Mouse (Mus musculus): ENCODE data around the gene Leap2. TPM values are rescaled to one million over a fixed set of nuclear protein-coding genes. Genes with fewer than 3 reads are reported as not detected.
"Not testable (repeated sequence)": the region's sequence is repeated elsewhere in the genome, so short reads cannot be mapped to it uniquely, and the experiment has no call there.

Gene Leap2
- total RNA-seq, 2 experiments from 2014 or later: not detected

DNA sequence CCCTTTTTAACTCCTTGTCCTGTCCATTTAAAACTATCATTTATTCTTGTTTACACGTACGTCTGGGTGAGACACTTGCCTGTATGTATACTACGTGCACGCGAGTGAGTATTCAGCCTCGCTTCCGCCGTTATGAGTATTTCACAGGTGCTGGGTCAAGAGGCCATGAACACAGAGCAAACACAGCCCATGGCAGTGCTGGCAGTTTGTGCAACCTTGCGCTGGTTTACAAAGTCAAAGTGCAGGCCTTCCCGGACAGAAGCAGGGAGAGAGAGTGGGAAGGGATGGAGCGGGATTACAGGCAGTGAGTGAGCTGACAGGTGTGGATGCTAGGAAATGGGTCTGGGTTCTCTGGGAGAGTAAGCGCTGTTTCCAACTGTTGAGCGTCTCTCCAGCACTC lies 23.2 kb upstream of the Leap2 start:
- no peak for DNase-seq (ENCODE audit: low spot score in 2 of 2)
- intact Hi-C loops (cut with DNase I): no loop called here

DNA sequence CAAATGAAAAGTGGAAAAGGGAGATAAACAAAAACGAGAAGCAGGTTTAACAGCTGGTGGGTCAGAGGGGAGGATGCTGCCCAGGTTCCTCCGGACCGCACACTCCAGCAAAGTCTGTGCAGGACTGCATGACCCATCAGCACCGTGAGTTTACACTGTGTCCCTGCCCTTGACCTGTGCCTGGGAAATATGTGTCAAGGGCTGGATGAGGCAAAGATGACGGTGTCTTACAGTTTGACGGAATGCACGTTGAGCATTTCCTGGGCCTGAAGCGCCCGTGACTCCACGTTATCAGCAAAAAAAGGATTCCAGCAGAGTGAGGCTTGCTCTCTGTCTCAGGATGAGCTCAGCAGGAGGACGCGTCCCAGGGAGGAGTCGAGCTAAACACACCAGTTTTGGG lies 22.6 kb upstream of the Leap2 start:
- no peak for DNase-seq (ENCODE audit: low spot score in 2 of 2)
- intact Hi-C loops (cut with DNase I): no loop called here

DNA sequence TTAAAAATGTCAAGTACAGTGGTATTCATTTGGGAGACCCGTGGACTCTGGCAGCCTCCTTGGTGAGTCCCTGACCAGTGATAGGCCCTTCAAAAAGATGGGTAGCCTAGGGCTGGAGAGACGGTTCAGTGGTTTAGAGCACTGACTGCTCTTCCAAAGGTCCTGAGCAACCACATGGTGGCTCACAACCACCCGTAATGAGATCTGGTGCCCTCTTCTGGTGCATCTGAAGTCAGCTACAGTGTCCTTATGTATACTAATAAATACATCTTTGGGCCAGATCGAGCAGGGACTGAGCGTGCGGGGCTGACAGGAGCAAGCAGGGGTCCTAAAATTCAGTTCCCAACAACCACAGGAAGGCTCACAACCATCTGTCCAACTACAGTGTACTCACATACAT lies 20.9 kb upstream of the Leap2 start:
- intact Hi-C loops (cut with DNase I): no loop called here
- DNase-seq (ENCODE audit: low spot score in 2 of 2): peak in 1 of 2 experiments; percentile 35

DNA sequence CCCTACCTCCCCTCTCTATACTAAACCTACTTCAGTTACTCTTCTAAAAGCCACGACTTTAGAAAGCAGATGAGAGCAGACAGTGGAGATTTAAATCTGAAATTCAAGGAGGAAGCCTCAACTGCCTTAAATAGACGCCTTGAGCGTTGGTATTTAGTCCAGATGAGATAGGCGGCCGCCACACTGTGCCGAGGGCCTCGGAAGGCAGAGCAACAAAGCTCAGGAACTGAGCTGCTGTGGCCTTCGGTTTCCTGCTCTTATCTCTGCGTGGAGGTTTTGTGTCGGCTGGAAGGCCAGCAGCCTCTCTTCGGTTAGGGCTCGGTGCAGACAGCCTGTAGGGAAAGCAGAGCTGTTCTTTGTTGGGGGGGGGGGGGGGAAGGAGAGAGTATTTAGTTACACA lies 19.0 kb upstream of the Leap2 start:
- intact Hi-C loops (cut with DNase I): no loop called here

DNA sequence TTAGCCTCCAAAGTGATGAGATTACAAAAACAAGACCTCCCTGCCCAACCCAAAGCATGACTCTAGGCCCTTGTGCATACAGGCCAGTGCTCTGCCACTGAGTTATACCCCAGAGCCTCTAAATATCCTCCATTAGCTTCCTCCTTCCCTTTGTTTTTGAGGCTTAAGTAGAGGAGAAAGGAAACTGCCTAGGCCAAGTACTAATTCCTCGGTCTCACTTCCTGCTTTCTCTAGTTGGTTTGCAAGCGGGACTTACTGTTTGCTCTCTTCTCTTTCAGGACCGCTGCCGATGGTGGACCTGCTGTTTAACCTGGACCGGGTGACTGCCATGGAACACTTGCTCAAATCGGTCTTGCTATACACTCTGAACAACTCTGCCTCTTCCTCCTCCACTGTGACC lies 13.4 kb upstream of the Leap2 start:
- intact Hi-C loops (cut with DNase I): no loop called here
- DNase-seq (ENCODE audit: low spot score in 2 of 2): no peak

More for the DNA sequence above, 19.0 kb upstream of the Leap2 start:
- DNase-seq (ENCODE audit: low spot score in 2 of 2): no peak

DNA sequence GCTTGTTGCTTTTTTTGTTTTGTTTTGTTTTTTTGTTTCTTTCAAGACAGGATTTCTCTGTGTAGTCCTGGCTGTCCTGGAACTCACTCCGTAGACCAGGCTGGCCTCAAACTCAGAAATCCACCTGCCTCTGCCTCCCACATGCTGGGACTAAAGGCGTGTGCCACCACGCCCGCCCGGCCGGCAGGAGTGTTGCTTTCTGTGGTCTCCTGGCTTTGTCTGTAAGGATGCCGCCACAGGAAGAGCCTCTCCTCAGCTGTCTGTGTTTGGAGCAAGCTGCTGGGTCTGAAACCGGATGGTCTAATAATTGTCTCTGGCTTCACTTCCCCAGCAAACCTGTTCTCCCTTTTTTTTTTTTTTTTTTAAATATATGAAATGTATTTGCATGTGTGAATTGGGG lies 12.5 kb upstream of the Leap2 start:
- intact Hi-C loops (cut with DNase I): no loop called here

DNA sequence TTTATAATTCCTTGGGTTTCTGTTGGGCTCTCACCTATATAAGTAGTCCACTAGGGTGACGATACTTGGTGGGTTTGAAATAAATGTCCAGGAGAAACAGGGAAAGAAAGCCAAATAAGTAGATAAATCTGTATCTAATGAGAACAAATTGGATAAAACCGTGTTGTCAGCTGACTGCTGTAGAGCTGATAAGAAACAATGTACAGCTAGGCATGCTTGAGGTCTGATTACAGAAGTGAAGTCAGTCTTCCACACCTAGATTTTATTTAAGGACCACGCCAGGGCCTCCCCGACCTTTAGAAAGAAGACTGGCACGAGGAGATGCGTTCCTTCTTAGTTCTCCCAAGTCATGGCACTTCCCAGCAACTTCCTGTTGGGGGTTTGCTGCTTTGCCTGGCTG lies 10.1 kb upstream of the Leap2 start:
- no peak for DNase-seq (ENCODE audit: low spot score in 2 of 2)
- intact Hi-C loops (cut with DNase I): no loop called here

More for the DNA sequence above, 12.5 kb upstream of the Leap2 start:
- DNase-seq (ENCODE audit: low spot score in 2 of 2): no peak

DNA sequence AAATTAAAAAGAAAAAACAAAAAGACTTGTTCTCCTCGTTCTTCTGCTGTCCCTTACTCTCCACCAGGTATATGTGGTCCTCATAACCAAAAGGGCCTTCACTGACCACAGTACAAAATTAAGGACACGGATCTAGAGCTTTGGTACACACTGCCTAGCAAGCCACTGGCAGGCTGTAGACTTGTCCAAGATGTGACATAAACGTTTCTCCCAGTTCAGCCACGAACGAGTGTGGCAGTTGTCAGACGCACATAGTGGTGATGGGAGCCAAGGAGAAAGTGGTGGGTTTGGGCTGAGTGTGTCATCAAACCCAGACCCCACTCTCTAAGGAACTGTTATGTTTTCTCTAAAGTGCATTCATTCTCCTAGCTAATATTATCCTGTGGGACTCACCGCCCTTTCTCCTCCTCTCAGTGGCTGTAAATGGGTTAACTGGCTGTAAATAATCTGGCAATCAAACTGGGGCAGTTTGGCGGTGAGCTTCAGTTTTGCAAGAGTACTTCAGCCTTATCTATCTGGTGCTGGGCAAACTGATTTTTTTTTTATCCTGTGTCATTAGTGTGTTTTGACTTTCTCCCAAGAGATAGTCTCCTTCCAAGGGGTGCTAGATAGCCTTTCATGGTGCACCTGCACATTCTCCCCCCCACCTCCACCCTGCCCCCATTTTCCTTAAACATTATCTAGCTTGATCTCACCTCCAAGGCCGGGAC lies 8.5 kb upstream of the Leap2 start:
- DNase-seq (ENCODE audit: low spot score in 2 of 2): no peak
- intact Hi-C loops (cut with DNase I): no loop called here

DNA sequence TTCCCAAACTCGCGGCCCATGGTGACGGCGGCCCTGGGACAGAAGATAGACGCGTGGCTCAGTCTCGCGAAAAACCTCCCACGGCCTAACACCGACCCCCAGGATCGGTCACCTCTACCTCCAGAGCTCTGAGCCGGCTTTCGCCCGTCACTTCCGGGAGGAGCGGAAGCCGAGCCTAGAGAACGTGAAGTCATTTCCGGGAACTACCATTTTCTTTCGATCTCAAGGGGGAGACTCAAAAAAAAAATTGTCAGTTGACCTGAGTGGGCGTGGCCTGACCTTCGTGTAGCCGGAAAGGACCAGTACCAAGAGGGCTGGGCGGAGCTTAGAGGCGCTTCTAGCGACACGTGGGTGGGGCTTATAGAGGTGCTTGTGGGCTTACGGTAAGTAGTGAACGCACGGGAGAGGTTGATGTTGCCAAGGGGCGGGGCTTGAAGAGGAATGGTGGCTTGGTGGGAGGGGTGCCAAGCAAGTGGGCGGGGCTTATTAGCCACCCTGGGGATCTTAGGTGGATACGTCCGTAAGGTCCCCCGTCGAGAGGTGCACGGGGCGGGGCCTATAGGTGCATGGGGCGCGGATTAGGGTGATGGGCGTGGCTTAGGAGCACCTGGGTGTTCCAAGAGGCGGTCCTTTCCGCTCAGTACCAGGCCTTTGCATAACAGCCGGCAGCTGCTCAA lies 7.8 kb upstream of the Leap2 start, which contains the start of the genes Uqcrq and Gdf9:
TSS of gene Uqcrq (minus strand) at position 162 of the 677 bp plus-strand sequence.
TSS of gene Gdf9 (plus strand) at position 354 of the 677 bp plus-strand sequence.
- peak; percentile 98 to 100 for DNase-seq (ENCODE audit: low spot score in 2 of 2)
- intact Hi-C loops (cut with DNase I): no loop called here

DNA sequence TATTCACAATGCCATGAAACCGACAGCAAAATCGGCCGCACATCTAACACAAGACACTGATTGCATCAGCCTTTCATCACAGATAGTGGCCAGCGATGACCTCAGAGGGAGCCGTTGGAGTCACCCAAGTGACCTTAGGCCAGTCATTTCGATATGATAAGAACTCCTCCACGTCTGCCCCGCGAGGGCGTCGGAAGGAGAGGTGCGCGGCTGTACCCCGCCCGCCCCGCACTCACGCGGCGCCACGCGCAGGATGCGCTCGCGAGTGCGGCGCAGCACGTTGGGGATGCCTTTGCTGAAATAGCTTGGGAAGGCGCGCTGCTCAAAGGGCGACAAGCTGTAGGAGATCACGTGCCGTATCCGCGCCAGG lies 7.3 kb upstream of the Leap2 start:
- intact Hi-C loops (cut with DNase I): no loop called here
- DNase-seq (ENCODE audit: low spot score in 2 of 2): no peak

DNA sequence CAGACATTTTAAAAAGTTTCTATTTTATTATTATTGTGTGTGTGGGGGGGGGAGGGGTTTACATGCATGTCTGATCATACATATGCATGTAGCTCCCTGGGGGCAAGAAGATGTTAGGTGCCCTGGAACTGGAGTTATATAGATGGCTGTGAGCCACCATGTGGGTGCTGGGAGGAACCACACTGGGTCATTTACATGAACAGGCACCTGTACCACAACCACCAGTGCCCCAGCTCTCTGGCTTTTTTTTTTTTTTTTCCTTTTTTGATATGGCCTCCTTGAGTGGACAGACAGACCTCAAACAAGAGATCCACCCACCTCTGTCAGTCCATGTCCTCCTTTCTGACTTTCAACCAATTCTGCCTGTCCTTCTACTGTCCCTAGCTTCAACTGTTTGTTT lies 6.2 kb upstream of the Leap2 start:
- no peak for DNase-seq (ENCODE audit: low spot score in 2 of 2)
- intact Hi-C loops (cut with DNase I): no loop called here

DNA sequence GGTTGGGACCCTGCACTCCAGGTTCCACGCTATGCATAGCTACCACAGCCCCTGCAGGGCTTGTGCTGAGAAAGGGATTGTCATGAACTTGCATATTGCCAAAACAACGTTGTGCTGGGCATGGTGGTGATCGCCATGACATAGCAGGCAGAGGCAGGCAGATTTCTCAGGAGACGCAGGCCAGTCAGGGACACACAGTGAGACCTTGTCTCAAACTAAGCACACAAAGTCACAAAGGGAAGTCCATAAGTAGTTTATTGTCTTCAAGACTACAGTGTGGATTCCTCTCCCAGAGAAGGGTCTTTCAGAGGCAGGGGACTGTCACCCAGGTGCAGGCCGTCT lies 5.7 kb upstream of the Leap2 start:
- intact Hi-C loops (cut with DNase I): no loop called here
- no peak for DNase-seq (ENCODE audit: low spot score in 2 of 2)

DNA sequence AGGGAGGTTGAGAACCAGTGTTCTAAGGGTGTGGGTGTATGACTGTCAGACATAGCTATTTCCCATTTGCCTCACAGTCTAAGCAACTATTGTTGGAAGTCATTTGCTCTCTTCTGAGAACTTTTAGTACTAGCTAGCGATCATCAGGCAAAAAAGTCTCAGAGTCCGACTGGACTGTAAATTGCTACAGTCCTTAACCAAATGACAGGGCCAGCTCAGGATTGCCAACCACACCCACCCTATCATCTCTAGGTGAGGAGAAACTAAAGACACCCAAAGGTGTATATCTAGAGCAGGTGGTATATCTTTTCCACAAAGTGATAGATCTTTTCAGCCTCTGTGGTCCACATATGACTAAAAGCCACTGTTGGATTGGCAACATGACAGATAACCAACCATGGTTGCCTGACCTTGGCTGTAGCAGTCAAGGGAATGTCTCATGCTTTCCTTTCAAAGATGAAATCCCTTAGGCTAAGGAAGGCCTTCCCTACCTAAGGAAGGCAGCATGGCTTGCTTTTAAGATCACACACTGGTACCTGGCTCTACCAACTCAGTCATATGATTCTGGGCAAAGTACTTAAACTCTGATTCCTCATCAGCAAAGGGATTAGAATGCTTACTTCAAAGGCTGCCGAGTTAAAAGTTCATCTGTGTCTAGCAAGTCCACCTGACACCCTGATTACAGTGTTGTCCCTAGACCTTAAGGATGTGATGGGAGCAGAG lies 5.2 kb upstream of the Leap2 start:
- DNase-seq (ENCODE audit: low spot score in 2 of 2): no peak

DNA sequence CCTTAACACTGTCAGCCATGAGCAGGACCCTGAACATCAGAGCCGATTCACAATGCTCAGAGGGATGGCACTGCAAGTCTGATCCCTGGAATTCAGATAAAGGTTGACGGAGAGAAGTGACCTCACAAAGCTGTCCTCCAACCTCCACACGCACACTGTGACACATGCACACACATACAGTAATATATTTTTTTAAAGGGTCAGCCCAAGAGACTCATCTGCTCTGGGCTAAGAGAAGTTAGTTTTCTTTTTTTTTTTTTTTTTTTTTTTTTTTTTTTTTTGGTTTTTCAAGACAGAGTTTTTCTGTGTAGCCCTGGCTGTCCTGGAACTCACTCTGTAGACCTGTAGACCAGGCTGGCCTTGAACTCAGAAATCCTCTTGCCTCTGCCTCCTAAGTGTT lies 3.9 kb upstream of the Leap2 start:
- intact Hi-C loops (cut with DNase I): not testable (repeated sequence)

More for the DNA sequence above, 5.2 kb upstream of the Leap2 start:
- intact Hi-C loops (cut with DNase I): no loop called here

DNA sequence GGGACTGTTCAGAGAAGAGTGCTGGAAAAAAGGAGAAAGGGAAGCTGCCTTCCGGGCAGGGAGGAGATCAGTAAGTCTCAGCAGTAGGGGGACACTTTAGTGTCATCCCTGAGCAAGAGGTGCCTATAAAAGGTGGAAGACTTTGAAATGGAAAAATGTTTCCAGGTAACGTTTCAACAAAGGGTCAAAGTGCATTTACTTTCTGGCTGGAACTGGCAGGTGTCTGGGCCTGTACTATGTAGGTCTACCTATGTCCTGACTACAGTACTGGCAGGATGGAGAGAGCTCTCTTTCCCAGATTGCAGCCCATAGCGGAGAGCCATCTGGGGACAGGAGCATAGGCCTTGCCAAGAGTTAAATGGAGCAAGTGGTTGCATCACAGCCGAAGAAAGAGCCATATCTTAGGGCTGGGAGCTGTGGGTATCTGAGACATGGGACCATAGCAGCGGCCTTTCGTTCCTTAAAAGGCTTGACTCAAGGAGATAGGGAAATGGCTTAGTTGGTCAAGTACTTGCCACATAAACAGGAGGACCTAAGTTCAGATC lies 2.8 kb upstream of the Leap2 start:
- intact Hi-C loops (cut with DNase I): no loop called here

More for the DNA sequence above, 3.9 kb upstream of the Leap2 start:
- not testable (repeated sequence) for DNase-seq (ENCODE audit: low spot score in 2 of 2)

DNA sequence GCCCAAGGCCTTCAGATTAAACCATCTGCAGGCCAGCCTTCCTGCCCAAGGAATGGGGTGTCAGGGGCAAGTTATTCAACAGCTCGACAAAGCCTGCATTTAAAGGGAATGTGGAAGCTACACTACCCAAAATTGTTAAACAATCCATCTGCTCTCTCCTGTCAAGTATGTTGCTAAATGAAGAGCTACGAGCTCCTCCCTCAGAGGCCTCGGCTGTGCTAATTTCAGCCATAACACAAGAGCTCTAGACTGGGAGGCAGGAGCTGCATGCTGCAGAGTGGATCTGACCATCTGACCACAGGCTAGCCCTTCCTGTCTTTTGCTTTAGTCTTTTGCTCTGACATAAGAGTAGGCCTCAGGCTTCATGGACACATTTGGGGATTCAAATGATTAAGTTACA lies 2.3 kb upstream of the Leap2 start:
- intact Hi-C loops (cut with DNase I): no loop called here

More for the DNA sequence above, 2.8 kb upstream of the Leap2 start:
- peak in 1 of 2 experiments; percentile 43 for DNase-seq (ENCODE audit: low spot score in 2 of 2)

DNA sequence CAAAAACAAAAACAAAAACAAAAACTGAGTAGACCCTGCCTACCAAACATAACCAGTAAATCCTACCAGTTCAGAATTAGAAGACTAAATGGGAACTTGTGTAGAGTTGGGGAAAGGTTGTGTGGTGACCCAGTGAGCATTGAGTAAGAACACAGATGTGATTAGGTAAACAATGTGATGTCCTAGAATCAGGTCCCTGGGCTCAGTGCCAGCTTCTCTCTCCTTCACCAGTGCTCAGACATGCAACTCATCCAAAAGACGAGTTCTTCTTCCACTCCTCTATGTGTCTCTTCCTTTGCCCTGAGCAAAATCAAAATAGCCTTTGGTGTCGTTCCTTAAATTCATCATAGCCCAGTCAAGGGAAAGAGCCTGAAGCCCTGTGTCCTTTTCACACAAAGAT lies 1.9 kb upstream of the Leap2 start:
- intact Hi-C loops (cut with DNase I): no loop called here
- peak in 1 of 2 experiments; percentile 28 for DNase-seq (ENCODE audit: low spot score in 2 of 2)

More for the DNA sequence above, 2.3 kb upstream of the Leap2 start:
- DNase-seq (ENCODE audit: low spot score in 2 of 2): peak; percentile 43 to 69

DNA sequence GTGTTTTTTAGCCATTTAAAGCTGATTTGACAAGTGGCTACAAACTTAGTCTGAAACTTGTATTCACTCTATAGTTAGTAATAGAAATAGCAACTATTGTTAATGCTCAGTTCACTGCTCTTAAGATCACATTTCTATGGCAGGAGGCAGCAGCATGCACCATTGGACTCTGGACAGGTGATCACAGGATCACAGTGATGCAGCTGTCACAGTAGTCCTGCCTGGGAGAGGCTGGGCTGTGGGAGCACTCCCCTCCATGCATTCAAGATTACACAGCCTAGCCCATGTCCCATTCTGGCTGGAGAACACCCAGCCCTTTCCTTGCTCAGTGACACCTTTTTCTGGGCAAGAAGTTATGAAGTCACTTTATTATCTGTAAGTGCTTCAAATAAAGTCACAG lies 4.9 kb downstream of the Leap2 start:
- DNase-seq (ENCODE audit: low spot score in 2 of 2): no peak
- intact Hi-C loops (cut with DNase I): no loop called here

DNA sequence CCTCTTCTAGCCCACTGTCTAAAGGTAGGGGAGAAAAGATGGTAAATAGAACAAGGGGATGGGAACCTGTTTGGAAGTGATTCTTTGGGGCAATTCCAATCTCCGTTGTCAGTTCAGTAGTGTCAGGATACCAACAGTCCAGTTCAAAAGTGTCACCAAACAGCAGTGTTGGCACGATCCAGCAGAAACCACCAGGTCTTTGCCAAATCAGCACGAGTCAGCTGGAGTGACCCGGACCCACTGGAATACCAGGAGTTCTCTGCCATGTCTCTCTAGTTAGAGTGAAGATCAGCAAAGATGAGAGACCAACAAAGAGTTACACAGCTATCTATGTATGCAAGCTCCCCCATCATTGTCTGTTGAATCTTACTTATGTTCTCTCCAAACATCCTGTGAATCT lies 9.1 kb downstream of the Leap2 start:
- intact Hi-C loops (cut with DNase I): no loop called here
- no peak for DNase-seq (ENCODE audit: low spot score in 2 of 2)

DNA sequence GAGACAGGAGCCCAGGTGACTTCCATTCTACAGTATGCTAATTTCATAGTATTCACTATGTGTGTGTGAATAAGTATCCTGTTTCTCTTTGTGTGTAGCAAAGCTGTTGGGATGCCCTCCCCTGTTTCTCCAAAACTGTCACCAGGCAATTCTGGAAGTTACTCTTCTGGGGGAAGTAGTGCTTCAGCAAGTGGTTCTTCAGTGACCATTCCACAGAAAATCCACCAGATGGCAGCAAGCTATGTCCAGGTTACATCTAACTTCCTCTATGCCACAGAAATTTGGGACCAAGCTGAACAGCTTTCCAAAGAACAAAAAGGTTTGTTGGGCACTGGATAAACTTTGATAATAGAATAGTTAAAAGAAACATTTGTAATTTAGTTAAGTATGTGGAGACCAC lies 11.2 kb downstream of the Leap2 start:
- intact Hi-C loops (cut with DNase I): no loop called here
- peak in 1 of 2 experiments; percentile 28 for DNase-seq (ENCODE audit: low spot score in 2 of 2)

All from left cerebral cortex, postnatal 25 days (tissue).